Mouse (Mus musculus) lung, postnatal 4 days (tissue): Measurements from ENCODE around the gene 1500009C09Rik.
"Not testable (repeated sequence)": the region's sequence is repeated elsewhere in the genome, so short reads cannot be mapped to it uniquely, and the experiment has no call there.

Experiments used
- DNase-seq, 2 experiments: peaks; one replicate each; pipeline ENCODE4 v3.0.0; 2021

1500009C09Rik gene

DNA sequence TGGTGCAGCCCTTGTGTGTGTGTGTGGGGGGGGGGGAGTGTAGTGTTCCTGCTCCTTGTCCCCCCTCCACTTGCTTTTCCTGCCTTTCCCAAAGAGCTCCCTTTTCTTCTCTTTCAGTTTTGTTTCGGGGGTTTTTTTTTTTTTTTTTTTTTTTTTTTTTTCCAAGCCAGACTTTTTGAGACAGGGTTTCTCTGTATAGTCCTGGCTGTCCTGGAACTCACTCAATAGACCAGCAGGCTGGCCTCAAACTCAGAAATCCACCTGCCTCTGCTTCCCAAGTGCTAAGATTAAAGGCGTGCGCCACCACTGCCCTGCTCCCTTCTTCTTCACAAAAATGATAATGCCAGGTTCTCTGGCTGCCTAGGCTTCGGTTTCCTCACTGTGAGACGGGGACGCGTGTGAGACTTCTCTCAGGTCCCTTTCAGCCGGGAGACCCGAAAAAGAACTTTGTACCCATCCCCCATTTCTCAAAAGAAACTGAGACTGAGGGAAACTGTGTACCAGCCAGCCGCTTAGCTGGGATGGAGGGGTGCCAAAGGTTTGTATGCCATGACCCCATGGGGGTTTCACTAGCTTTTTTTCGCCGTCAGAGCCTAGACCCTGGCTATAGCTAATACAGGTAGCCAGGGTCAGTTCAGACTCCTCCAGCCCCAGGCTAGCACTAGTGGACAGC is 32.1 kb upstream of the 1500009C09Rik start:
- no peak for DNase-seq

DNA sequence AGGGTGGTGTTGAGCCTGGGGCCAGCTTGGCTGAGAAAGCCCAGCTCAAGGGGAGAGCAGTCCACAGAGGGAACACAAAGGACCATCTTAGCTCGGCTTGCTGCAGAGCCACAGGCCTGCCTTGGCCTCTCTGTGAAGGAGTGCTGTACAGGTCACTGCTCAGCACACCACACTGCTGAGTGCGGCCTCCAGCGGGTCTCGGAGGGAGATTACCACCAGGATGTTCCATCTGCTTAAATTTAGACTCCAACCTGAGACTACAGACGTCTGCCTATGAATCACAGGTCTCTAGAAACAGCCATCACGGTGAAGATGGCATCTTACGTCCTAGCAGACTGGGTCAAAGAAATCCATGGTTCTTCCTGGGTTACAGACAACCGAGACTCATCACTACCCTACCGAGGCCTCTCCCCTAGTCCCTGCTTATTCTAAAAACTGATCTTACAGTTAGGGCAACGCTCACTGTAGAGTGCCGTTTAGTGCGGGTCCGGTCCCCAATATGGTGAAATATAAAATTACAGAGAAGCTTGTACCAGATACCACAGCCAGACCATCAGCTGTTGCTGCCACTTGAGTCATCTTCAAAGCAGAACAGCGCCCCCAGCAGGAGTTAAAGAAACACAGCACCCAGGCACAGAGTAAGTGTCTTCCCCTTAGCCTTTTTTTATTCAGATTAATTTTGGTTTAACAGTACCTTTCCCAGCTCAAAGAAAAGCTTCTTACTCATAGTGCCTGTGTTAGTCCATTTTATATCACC is 30.9 kb upstream of the 1500009C09Rik start:
- DNase-seq: no peak

DNA sequence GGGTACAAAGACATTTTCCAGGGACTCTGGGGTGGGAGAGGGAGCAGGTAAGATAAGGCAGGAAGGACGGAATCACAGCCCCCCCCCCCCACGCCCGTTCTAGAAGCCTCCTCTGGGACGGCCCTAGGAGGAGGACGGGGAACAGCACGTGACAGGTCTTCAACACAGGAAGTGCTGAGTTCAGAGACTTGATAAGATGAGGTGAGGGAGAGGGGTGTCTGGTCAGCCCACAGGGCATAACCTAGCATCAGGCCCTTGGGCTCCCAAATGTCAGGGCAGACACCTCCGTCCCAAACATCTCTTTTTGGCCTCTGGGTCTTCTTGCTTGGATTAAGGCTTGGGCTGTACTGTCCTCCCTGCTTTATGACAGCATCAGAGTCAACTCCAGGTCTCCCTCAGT is 28.9 kb upstream of the 1500009C09Rik start:
- no peak for DNase-seq

DNA sequence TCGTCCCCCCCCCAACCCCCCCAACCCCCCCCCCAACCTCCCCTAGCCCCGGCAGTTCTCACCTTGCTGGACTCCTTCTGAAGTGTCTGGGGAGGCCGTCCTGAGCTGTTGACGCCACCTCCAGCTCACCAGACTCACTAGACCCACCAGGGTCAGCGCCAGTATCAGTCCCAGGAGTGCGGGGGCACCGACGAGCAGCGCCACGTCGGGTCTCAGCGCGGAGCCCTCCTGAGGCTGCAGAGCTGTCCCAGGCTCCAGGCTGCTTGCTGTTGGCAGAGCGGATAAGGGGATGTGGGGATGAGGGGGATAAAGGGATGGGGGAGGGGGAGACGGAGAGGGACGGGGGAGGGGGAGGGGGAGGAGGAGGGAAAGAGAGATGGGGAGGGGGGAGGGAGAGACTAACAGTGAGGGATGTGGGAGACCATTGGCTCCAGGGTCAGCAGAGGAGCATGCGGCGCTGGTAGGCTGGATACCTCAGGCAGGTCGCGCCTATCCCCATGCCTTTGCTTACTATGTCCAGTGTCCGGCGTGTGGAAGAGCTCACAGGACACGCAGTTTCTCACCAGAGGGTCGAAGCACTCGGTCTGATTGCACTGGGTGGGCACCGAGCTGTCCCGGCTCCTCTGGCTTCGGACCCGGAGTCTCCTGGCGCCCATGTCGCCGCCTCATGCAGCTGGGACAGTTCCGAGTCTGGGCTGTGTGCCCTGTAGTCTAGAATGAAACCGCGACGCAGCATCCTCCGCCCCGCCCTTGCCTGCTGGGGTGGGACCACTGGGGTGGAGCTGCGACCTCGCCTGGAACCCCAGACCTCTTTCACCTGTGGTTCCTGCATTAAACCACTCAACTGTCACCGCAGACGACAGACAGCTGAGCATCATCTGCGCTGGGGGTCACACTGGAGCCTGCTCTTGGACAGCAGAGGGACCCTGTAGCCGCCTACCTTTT is 28.3 kb upstream of the 1500009C09Rik start, which contains the start of gene Tnfrsf13c:
TSS of gene Tnfrsf13c (minus strand) at position 713 of the 945 bp plus-strand sequence.
- DNase-seq: peak; percentile 55 to 65

DNA sequence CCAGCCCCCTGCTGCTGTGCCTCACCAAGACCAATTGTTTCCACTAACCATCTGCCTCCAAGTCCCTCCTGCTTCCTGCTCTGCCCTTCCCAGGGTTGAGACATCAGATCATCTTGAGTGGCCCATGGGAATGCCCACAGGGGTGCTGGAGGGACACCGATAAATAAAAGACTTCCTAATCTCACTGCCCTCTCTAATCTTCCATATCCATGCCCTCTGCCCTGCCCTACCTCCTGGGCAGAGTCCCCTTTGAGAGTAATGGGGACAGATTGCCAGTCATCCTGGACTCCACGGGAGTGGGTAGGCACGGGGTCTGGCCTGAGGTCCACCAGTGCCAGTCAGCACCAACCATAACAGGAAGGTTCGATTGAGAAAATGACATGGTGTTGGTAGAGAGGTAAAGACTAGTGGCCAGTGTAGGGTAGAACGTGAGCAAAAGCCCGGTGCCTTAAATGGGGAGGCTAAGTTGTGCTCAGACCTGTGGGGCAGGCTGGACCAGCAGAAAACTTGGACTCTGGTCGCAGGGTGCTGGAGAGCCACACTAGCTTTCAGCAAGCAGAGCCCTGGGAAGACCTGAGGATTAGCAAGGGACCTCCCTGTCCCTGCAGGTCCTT is 27.5 kb upstream of the 1500009C09Rik start:
- DNase-seq: no peak

DNA sequence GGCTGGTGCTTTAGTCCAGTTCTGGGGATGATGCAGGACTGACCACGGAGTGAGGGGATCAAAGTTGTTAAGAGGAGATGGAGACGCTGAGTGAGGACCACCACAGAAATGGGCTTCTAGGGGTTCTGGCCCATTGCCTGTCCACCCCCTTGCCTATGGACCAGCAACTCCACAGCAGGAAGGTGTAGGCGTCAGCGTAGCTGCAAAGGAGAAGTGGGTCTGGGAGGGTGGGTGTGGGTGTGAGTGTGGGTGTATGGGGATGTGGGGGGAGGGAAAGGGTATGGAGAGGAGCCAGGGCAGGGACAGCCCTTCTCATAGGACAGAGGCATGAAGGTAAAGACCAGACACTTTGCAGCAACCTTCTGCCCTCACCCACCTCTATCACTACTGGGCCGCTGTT is 26.4 kb upstream of the 1500009C09Rik start:
- DNase-seq: no peak

DNA sequence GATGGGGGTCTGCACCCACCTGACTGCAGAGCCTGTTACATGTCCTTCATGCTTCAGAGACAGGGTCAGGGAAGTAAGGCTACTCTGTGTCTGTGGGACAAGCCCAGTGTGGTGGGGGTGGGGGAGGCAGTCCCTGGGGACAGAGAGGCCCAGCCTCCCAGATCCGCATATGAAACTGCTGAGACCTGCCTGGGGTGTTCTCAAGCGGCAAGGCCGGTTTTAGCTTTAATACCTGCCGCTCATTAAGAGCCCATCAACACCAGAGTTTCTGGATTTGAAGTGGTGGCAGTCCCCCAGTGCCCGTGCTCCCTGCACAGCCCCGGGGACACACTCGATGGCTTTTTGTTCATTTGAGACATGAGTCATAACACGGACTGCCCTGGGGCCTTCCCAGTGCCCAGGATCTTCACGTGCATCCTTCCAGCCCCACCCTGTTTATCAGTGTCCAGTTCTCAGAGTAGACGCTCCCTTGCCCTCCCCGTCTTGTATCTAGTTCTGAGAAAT is 22.6 kb upstream of the 1500009C09Rik start:
- DNase-seq: peak in 1 of 2 experiments; percentile 9

DNA sequence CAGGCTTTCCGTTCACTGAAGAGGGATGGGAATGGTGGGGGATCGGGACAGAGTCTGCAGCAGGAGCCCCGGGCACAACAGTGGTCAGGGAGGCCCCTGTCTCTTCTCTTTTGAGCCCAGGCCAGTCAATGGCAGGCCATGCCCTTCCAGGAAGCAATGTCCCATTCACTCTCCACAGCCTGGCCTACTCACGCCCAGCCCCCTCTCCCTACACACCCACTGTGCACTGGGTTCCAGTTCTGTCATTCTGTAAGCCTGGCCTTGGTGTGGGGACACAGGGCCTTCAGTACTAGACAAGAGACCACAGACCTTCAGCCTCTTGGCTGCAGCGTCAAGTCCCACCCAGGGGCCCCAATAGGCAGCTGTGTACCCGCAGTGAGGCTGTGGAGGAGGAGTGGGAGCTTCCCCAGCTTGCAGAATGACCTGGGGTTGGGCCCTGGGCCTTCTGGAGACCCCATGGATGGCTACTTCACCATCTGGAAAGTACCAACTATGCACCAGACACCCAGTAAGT is 22.0 kb upstream of the 1500009C09Rik start:
- DNase-seq: no peak

DNA sequence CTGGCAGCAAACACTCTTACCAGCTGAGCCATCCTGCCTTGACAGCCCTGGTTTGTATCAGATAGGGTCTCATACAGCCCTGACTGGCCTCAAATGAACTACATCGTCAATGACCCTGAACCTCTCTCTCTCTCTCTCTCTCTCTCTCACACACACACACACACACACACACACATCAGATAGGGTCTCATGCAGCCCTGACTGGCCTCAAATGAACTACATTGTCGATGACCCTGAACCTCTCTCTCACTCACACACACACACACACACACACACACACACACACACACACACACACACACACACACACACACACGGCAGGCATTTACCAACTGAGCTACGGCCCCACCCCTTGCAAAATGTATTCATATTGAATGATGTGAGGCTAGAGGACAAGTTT is 21.1 kb upstream of the 1500009C09Rik start:
- DNase-seq: no peak

DNA sequence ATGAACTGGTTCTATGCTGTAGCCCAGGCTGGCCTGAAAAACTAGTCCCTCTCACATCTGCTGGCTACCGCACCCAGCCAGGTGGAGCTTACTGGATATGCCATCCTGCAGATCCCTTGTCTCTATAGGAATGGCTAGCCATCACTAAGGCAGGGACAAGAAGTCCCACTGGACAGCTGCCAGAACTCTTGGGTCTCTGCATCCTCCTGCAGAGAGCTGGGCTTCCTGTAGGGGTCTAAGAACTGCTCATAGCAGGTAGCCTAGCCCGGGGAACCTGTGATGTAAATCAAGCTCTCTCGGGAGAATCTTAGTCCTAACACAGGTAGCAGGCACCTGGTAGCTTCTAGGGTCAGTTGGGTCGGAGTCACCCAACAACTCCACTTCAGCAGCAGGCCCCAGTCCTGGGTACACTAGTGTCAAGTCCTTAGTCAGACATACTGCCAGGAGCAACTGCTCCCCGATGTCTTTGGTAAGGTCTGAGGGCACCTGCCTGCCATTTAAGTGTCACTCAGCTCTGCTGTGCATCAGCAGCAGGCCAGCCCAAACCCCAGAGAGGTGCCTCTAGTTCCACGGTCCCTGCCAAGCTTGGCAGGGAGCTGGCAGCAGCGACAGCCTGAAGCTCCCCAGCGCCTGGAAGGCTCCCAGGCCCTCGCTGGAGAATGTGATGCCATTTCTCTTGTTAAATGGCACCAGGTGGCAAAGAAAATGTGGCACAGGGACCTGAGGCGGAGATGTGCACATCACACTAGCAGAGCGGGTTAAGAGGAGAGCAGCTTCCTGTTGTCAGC is 20.4 kb upstream of the 1500009C09Rik start:
- DNase-seq: peak in 1 of 2 experiments; percentile 4

DNA sequence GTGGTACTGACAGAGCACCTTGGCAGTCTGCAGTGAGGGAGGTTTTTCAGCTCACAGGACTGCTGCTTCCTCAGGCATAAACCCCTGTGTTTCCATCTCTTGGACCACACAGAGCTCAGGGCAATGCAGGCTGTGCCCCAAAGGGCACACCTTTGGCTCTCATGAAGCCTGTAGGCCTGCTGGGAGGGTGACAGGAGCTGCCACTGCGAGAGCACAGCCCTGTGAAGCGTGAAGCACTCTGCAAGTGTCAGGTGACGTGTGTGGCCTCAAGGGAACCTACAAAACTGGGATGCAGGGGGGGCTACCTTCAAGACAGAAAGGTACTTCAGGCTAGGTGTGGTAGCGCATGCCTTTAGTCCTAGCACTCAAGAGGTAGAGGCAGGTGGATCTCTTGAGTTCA is 19.5 kb upstream of the 1500009C09Rik start:
- DNase-seq: no peak

DNA sequence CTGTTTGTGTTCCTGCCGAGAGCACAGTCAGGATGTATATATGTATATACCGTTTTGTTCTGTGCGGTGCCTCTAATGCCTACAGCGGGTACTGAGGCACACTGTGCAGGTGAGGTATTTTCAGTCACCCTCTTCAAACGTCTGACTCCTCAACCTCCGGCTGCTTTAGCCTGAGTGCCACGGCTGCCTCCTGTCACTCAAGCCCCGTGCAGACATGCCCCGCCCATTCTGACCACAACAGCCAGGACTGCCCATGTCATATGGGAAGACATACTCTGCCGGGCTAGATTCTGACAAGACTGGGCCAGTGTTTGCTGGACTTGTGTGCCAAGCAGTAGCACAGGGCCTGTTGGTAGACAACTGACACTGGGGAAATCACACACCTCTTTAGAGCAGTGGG is 16.5 kb upstream of the 1500009C09Rik start:
- DNase-seq: no peak

DNA sequence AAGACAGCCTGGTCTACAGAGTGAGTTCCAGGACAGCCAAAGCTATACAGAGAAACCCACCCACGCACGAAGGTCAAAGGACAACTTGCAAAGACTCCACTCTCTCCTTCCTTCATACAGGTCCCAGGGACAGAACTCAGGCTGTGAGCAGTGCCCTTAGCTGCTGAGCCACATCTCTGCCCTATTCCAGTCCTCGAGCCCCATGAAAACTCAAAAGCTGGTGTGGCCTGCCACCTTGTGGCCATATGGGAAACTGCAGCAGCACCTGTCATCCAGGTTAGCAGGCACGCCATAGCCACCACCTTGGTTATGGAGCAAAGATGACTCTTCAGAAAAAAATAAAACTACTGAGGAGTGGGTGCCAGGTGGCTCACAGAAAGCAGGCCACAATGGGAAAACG is 15.6 kb upstream of the 1500009C09Rik start:
- DNase-seq: peak; percentile 74 to 85

DNA sequence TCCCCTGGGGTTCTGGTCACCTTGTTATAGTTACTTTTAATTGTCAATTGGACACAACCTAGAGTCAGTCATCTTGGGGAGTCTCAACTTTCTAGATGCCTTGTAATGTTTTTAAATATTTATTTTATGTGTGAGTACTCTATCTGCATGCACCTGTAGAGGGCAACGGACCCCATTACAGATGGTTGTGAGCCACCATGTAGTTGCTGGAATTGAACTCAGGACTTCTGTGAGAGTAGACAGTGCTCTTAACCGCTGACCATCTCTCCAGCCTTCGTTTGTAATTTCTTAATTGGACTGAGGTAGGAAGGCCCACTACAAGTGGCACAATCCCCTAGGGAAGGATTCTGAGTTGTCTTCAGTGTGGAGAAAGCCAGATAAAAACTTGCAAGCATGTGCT is 8.9 kb upstream of the 1500009C09Rik start:
- no peak for DNase-seq

DNA sequence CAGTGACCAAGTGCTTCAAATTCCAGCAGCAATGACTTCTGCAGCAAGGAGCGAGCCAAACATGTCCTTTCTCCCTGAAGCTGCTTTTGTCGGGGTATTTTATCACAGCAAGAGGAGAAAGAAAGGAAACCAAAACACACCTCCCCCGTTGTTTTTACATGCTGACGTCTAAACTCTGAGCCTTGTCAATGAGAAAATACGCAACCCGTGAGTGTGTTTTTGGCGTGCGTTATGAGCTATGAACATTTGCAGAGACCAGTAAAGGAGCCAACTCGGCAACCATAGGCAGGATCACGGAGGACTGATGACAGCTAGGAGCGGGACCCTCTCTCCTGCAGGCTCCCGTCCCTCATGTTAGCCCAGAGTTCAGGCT is 8.5 kb upstream of the 1500009C09Rik start:
- no peak for DNase-seq

DNA sequence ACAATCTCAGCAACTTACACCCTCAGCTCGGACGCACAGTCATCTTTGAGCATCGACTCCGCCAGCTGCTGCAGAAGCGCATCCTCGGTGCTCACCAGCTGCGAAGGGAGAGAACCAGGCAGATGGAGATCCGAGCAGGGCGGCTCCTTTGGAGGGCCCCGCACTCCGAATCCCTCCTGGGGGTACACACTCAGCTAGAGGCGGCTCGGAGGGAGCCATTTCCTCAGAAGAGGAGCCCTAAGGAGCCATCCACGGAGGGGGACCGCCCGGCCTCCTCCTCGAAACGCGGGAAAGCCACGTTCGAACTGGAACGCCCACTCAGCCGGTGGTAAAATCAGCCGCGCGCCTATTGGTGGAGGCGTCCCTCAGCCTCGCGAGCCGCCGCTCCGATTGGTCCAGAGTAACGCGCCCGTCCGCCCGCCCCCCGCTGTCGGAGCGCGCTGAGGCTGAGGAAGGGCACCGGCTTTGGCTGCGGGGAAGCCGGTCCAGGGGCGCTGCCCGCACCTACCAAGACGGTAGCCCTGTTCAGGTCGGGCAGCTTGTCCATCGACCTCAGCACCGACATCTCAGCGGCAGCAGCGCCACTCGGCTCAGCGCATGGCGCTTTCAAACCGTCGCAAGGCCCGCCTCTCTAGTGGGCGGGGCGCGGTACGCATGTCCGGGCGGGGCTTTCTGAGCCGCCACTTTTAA is 7.9 kb upstream of the 1500009C09Rik start, which contains the start of gene Cenpm:
TSS of gene Cenpm (minus strand) at position 634 of the 690 bp plus-strand sequence.
- DNase-seq: peak; percentile 93 to 94

DNA sequence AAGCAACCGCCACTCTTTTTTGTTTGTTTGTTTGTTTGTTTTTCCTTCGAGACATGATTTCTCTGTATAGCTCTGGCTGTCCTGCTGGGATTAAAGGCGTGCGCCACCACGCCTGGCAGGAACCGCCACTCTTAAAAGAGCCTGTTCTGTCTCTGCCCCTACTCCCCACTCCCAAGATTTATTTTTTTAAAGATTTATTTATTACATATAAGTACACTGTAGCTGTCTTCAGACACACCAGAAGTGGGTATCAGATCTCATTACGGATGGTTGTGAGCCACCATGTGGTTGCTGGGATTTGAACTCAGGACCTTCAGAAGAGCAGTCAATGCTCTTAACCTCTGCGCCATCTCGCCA is 7.4 kb upstream of the 1500009C09Rik start:
- DNase-seq: not testable (repeated sequence)

DNA sequence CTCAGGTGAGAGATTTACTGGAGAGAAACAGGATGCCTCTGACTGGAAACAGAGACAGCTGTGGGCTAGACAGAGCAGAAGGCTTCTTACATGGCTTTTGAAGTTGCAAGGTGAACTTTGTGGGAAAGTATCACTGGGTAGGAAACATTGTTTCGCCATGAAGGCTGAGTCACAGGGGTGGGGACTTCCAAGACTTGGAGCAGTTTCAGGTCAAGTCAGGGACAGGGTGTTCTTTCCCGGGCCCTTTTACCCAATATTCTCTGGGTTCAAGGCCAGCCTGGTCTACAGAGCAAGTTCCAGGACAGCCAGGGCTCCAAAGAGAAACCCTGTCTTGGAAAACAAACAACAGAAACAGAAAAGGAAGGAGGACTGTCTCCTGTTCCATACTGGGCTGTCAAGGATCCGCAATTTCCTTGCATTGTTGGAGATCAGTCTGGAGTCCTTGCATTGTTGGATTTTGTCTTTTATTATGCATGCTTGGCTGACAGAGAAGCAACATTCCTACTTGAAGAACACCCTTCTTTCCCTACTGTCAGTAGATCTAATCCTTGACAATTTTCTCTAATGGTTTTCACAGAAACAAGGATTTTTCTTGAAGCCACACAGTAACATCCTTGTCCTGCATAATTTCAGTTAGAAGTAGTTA is 4.9 kb upstream of the 1500009C09Rik start:
- DNase-seq: no peak

DNA sequence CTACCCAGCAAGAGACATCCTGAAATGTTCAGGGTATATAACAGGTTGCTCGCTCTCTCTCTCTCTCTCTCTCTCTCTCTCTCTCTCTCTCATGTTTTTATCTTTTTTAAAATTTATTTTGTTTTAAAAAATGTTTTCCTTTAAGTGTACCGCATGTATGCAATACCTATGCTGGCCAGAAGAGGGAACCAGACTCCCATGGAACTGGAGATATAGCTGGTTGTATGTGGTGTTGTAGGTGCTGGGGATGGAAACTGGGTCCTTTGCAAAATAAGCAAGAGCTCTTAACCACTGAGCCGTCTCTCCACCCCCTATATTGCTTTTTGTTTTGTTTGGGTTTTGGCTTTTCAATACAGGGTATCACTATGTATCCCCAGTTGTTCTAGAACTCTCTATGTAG is 618 bp upstream of the 1500009C09Rik start:
- DNase-seq: no peak

DNA sequence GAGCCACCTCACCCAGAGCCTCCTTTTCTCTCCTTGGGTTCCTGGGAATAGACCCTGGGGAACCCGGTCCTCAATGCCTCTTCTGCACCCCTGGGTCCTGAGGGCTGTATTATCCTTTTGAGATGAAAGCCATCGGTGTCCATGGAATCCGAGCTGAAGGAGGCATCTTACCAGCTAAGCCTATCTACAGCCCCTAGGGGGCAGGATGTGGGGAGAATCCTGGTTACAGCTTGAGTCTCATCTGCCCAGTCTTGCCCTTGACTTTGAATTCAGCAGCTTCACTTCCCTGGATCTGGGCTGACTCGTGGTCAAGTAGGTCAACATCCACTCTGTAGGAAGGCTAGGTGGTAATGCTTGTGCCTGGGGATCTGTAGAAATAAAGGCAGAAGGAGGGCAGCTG is 3.1 kb downstream of the 1500009C09Rik start:
- DNase-seq: no peak
